Mouse (Mus musculus) bone marrow macrophage, adult 2 months (primary cell): ENCODE measurements around the gene Zpbp2. TPM values are rescaled to one million over a fixed set of nuclear protein-coding genes. Genes with fewer than 3 reads are reported as not detected.

ENCODE experiments used
- H3K27ac ChIP-seq: 2 replicates; pipeline ENCODE4 v1.5.1; 2012; ENCODE audit warnings: low read depth, low read length; ENCODE audit not compliant: insufficient read depth
- H3K4me1 ChIP-seq: 2 replicates; pipeline ENCODE4 v1.6.1; 2012; ENCODE audit warnings: low read length; ENCODE audit not compliant: control insufficient read depth, insufficient read depth
- H3K4me3 ChIP-seq: 2 replicates; pipeline ENCODE4 v1.5.1; 2012; ENCODE audit warnings: mild to moderate bottlenecking, low read length, moderate library complexity; ENCODE audit not compliant: insufficient read depth
- CTCF ChIP-seq: IDR thresholded peaks from 2 replicates; pipeline ENCODE4 v1.5.1; 2012; ENCODE audit warnings: low read depth, mild to moderate bottlenecking, low read length, moderate library complexity
- POLR2A ChIP-seq: IDR thresholded peaks from 2 replicates; pipeline ENCODE4 v1.6.1; 2012; ENCODE audit warnings: mild to moderate bottlenecking, low read depth, low read length, borderline replicate concordance
- polyA plus RNA-seq: library from polyadenylated mRNA; stranded (reverse); fragments of >200 nt; gene quantifications from 2 replicates; pipeline ENCODE4 v1.2.4, GENCODE M21; 2012; ENCODE audit not compliant: missing spikeins, insufficient read depth, insufficient read length

The Zpbp2 gene
- polyA plus RNA-seq, 1 experiment = not detected

DNA sequence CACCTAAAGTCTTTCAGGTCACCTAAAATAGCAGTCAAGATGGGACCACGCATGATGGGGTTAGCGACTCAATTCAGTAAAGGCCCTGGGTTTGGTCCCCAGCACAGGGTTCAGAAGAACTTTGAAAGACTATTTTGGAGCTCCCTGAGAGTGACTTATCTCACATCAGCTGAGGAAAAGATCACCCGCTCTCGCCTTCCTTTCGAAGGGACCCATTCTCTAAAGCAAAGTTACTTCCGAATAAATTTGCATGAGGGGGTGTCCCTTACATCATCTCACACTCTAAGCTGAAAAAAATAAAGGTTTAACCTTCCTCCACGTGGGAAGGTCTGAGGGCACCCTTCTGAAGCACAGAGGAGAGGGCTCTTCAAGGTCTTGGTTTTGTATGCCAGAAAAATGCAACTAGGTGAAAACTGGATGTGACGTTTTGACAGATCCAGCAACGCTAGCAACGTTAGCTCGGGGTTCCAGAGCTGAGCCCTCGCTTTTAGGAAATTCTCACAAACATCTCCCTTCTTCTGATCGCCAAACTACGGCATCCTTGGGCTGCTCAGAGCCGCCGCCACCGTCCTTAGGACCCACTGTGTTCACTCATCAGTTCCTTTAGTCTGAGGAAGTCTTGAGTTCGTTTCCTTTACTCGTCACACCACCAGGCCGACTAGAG lies 454 bp upstream of the Zpbp2 start:
- TF ChIP-seq POLR2A = no peak
- TF ChIP-seq CTCF = no peak
- Histone ChIP-seq H3K4me1 (peaks cover 9% of the 10 kb centered on the region), H3K4me3 (peak overlapping the region; percentile 88), H3K27ac (no peak overlapping the region)

DNA sequence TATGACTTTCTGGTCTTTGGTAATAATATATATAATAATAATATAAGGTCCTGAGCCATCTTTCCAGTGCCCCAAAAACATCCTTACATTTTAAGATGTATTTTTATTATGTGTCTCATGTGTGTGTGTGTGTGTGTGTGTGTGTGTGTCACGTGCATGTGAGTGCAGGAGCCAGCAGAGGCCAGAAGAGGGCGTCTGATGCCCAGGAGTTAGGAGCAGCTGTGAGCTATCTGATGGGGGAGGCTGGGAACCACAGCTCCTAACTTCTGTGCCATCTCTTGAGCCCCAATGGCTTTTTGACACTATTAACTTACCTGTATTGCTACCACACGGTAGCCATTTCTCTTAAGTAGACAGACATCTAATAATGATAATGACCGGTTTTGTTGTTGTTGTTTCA lies 3.1 kb downstream of the Zpbp2 start:
- Histone ChIP-seq H3K4me1 (peaks cover 9% of the 10 kb centered on the region; the same call in 1 of the 2 replicates), H3K4me3 (no peak overlapping the region), H3K27ac (no peak overlapping the region)
- TF ChIP-seq POLR2A (no peak), CTCF (no peak)

DNA sequence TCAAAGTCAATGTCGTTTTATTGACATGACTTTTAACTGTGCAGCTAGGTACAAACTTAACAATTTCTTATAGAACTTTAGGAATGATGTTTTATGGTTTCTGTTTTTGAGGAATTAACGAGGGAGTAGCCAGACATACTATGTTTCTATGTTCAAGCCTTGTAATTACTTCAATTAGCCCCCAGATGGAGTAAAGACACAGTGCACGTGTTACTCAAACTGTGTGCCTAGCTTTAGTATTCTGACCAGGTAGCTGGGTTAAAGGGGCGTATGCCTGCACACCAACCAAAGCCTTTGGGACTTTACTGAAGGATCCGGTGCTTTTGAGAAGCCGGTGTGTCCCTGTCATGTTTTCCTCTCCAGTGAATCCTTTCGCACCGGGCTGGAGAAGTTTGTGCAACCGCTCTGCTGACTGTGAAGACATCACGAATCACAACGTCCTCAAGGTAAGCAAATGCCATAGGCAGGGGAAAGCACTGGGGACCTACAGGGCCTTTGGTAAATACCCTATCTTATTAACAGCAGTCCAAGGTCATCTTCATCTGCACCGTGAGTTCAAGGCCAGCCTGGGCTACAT lies 4.3 kb downstream of the Zpbp2 start:
- Histone ChIP-seq H3K4me3 (no peak overlapping the region), H3K4me1 (peaks cover 9% of the 10 kb centered on the region; the same call in 1 of the 2 replicates), H3K27ac (no peak overlapping the region)
- TF ChIP-seq POLR2A = no peak
- TF ChIP-seq CTCF = no peak

DNA sequence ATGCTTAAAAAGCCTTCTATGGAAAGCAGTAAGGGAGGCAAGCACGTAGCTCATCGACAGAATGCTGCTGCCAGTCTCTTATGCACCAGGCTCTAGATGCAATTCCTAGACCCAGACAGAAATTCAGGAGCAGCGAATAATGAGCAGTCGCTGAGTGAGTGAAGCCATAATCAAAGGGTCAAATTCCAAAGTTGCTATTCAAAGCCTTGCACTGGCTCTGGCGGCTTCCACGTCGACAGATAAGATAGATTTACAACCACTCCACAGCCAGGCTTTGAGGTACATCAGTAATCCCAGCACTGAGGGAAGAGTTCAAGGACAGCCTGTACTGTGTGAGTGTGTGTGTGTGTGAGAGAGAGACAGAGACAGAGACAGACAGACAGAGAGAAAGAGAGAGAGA lies 10.0 kb downstream of the Zpbp2 start:
- H3K4me3 ChIP-seq = no peak overlapping the region
- H3K27ac ChIP-seq = no peak overlapping the region
- TF ChIP-seq POLR2A = no peak
- no peak for TF ChIP-seq CTCF
- no peaks in the 10 kb centered on the region for H3K4me1 ChIP-seq

DNA sequence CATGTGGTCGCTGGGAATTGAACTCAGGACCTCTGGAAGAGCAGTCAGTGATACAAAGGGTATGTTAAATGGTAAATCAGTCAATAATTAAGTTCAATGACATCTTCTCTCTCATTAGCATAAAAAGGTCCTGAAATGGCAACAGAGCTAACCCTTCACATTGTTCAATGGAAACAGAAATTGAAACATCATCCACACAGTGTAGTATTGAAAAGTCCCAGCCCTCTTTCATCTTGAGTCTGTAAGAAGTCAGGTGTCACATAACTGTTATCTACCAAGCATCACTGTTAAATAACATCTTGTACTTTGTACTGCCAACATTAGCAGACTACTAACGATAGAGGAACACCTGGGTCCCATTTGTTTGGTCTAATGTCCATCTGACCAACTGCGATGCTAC lies 12.1 kb downstream of the Zpbp2 start:
- TF ChIP-seq CTCF (no peak), POLR2A (no peak)
- no peaks in the 10 kb centered on the region for H3K4me1 ChIP-seq
- H3K27ac ChIP-seq = no peak overlapping the region

DNA sequence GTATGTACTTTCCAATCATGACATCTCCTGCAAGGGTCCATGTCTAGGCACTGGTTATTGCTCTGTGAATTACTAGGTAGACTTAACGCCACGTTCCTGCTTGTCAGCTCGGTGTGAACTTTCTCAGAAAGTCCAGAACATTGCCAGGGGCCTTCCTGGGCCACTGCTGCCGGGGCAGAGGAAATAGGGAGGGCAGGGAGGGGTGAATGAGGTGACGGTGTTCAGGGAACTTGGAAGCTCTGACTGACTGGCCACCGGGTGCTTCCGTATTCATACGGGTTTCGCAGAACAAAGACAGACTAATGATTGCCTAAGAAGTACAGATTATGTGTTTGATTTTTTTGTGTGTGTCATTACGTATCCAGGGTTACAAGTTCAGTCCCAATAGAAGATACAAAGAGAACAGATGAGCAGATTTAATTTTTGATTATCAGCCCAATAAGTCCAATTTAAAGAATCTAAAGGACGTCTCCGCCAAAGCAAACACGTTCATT lies 13.1 kb downstream of the Zpbp2 start:
- Histone ChIP-seq H3K4me1 (no peaks in the 10 kb centered on the region), H3K4me3 (no peak overlapping the region), H3K27ac (no peak overlapping the region)
- no peak for TF ChIP-seq POLR2A
- TF ChIP-seq CTCF = no peak

More for the DNA sequence above, 12.1 kb downstream of the Zpbp2 start:
- H3K4me3 ChIP-seq = no peak overlapping the region

DNA sequence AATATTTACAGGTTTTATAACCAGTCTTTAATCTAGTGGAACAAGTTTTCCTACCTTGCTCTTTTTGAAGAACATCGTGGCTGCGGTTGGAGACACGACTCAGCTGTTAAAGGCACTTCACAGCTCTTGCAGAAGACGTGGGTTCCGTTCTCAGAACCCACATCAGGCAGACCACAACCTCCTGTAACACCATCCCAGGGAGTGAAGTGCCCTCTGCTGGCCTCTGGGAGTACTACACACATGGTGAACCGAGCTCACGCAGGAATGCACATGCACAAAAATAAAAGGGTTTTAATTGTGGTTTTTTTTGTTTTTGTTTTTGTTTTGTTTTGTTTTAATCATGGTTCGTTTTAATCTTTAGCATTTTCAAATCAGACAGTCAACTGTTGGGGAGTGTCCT lies 17.4 kb downstream of the Zpbp2 start:
- Histone ChIP-seq H3K4me1 (no peaks in the 10 kb centered on the region), H3K27ac (no peak overlapping the region), H3K4me3 (no peak overlapping the region)
- TF ChIP-seq CTCF = no peak

DNA sequence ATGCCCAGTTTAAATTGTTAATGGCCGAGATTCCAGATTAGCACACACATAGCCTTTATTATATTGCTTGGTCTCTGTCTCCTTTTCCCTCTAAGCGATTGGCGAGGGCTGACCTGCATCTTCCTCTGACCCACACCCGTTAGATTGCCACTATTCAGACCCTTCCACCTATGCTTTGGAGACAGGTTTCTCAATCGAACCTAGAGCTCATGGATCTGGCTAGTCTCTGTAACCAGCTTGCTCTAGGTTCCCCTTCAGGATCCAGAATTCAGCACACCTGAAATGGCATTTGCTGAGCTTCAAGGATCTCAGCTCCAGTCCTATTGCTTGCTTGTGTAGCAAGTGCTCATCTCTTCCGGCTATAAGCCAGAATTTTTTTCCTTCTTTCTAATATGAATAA lies 18.6 kb downstream of the Zpbp2 start:
- TF ChIP-seq POLR2A (no peak), CTCF (no peak)
- Histone ChIP-seq H3K4me3 (no peak overlapping the region), H3K4me1 (no peaks in the 10 kb centered on the region), H3K27ac (no peak overlapping the region)

DNA sequence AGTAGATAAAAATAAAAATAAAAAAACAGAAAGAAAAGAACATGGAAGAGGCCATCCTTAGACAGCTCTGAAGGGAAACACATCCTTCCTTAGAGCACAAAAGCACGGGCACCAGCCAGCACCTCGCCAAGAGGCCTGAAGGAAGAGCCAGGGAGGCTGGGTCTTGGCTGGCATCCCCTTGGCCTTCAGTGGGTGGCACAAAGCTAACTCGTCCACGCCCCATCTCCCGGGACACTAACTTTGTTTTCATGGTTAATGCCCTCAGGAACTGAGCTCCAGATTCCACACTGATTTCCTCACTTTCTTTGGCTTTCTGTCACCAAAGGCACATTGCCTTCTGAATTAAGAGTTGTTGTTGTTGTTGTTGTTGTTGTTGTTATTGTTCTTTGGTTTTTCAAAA lies 26.9 kb downstream of the Zpbp2 start:
- Histone ChIP-seq H3K4me1 (peaks cover 13% of the 10 kb centered on the region), H3K27ac (no peak overlapping the region), H3K4me3 (no peak overlapping the region)
- TF ChIP-seq CTCF (no peak), POLR2A (no peak)

DNA sequence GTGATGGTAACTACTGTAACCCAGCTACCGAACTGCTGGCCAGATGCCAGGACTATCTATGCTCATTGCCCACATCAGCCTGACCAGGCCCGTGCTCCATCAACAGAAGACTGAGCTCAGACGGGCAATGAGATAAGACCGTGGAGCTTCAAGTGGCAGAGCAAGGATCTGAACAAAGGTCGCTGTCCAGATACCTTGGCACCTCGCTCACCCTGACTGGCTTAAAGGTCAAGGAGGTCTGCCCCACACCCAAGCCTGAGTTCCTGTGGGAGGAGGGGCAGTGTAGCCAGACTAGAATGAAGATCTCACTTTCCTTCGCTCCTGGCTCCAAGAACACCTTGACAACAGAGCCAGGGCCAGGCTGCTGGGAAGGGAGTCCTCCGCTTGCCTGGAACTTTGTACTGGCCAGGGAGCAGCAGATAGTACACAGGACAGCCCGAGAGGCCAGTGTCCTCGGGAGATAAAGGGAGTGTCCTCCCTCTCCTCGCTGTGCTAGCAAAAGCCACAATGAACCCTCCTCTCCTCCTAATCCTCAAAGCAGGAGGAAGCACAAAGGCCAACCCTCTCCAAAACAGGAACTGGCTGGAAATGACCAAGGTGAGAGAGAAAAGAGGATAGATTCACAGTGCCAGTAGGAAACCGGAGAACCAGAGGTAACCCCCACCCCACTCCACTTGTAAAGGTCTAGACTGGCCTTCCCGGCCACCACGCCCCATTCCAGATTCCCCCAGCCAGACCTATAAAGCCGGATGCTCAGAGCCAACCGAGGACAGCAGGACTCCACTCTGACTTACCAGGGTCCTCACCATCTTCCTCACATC lies 29.6 kb downstream of the Zpbp2 start:
- no peak overlapping the region for H3K27ac ChIP-seq
- peaks cover 30% of the 10 kb centered on the region for H3K4me1 ChIP-seq
- no peak overlapping the region for H3K4me3 ChIP-seq
- no peak for TF ChIP-seq POLR2A
